Mouse (Mus musculus) megakaryocyte, embryonic 14.5 days (primary cell): ENCODE measurements at regions not wholly inside any gene's neighbourhood (a gene's known extent, or its start where the extent isn't known, plus 50 kb on each side); places are given as distances from the start of the nearest gene placed in this dataset.
"Not testable (repeated sequence)": the region's sequence is repeated elsewhere in the genome, so short reads cannot be mapped to it uniquely, and the experiment has no call there.

Source experiments
- H3K27me3 ChIP-seq: replicated peaks from 2 replicates; pipeline ENCODE3; 2012; ENCODE audit warnings: inconsistent platforms
- H3K36me3 ChIP-seq: replicated peaks from 2 replicates; pipeline ENCODE3; 2012; ENCODE audit warnings: low read length, inconsistent platforms, mixed read lengths
- H3K4me1 ChIP-seq: 2 replicates; pipeline ENCODE4 v1.6.1; 2012; ENCODE audit warnings: inconsistent platforms
- H3K4me3 ChIP-seq: replicated peaks from 2 replicates; pipeline ENCODE3; 2012; ENCODE audit warnings: moderate library complexity, mild to moderate bottlenecking, inconsistent platforms
- H3K9me3 ChIP-seq: 2 replicates; pipeline ENCODE4 v1.6.1; 2012; ENCODE audit warnings: inconsistent platforms
- FLI1 ChIP-seq: IDR thresholded peaks from 2 replicates; pipeline ENCODE4 v1.6.1; 2012; ENCODE audit warnings: low read length, inconsistent platforms, mixed read lengths
- GATA1 ChIP-seq: IDR thresholded peaks from 3 replicates; pipeline ENCODE4 v1.6.1; 2012; ENCODE audit warnings: mixed read lengths, low read length, inconsistent platforms, borderline replicate concordance

DNA sequence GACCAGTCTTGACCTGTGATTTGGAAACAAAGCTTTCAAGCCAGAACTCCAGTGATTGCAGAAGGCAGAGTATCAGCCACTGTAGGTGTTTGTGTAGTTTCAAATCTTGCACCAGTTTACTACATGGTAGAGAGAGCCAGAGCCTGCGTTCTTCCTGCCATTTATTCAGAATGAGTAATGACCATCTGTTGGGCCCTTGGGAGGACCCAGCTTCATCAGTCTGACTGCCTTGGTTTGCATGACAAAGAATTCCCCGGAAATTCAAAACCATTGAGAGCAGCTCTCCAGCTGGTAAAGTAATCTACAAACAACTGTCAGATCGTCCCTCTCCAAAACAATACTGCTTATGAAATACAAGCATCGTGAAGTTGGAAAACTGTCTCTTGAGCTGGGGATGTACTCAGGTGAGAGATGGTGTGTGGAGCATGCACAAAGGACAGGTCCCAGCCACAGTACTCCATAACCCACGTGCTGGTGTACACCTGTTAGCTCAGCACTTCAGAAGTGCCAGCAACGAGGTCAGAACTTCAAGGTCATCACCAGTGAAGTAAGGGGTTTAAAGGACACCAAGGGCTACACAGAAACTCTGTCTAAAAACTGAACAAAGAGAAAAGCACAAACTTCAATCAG lies 128.2 kb downstream of the Akr1d1 start:
- TF ChIP-seq FLI1 (no peak), GATA1 (no peak)
- Histone ChIP-seq H3K4me3 (no peak overlapping the region), H3K4me1 (peaks cover 7% of the 10 kb centered on the region; the same call in 1 of the 2 replicates), H3K27me3 (peaks cover 3% of the 10 kb centered on the region), H3K36me3 (no peaks in the 10 kb centered on the region), H3K9me3 (no peaks in the 10 kb centered on the region)

DNA sequence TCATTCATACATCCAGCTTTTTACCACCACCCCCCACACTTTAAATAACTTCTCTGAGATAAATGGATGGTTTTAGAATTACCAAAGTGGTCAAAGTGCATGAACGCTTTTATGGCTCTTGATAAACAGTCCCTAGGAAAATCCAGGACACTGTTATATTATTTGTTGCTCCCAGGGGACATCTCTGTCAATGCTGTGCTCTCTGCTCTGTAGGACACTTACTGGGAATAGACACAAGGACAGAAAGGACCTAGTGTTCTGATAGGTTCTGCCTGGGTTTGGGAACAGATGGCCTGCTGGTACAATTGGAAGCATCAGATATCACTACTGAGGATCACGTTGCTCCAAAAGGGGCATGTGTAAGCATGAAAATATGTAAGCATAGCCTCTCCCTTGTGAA lies 132.8 kb downstream of the Akr1d1 start:
- Histone ChIP-seq H3K36me3 (no peaks in the 10 kb centered on the region), H3K9me3 (0 out of 2 replicates have a peak, but pooled peaks cover 2% of the 10 kb centered on the region), H3K4me1 (peaks cover 12% of the 10 kb centered on the region; the same call in 1 of the 2 replicates), H3K4me3 (no peak overlapping the region), H3K27me3 (peaks cover 3% of the 10 kb centered on the region)
- TF ChIP-seq FLI1 (no peak), GATA1 (no peak)

DNA sequence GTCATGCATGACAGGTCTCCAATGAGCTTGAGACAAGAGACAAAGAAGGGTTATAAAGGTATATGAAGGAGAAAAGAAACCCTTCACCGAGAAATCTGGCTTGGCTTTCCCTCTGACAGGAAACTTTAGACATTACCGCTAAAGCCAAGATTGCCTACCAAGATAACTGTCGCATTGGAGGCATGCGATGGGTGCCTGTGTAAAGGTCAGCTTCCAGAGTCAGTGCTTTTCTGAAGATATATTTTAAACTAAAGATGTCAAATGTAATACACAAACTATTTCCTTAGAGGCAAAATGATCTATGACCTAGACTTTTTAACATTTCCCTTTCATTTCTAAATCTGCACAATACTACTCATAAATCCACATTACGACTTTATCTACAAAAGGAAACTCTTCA lies 135.6 kb downstream of the Akr1d1 start:
- H3K36me3 ChIP-seq, result no peaks in the 10 kb centered on the region
- TF ChIP-seq FLI1, result no peak
- TF ChIP-seq GATA1, result no peak; the same call in 2 of the 3 replicates

DNA sequence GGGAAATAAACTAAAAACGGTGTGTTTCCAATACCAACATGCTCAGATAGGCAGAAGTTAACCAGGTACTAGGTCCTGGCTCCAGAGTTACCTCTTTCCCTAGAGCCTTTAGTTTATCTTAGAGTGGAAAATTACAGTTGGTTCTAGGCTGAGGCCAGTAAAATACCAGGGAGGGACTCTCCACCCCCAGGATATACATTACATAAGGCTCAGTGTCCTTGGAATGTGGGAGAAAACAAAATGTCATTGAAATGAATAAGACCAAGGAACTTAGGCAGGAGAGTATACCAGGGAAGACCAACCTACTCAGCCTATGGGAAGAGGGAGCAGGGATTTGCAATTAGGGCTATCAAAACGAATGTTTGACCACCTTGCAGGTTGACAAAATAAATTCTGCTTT lies 139.4 kb downstream of the Akr1d1 start:
- no peak for TF ChIP-seq GATA1
- TF ChIP-seq FLI1, result no peak
- Histone ChIP-seq H3K36me3 (peaks cover 3% of the 10 kb centered on the region), H3K4me3 (no peak overlapping the region), H3K27me3 (no peaks in the 10 kb centered on the region), H3K4me1 (peaks cover 18% of the 10 kb centered on the region; the same call in 1 of the 2 replicates), H3K9me3 (peaks cover 23% of the 10 kb centered on the region)

More for the DNA sequence above, 135.6 kb downstream of the Akr1d1 start:
- Histone ChIP-seq H3K4me3 (no peak overlapping the region), H3K9me3 (0 out of 2 replicates have a peak, but pooled peaks cover 2% of the 10 kb centered on the region), H3K4me1 (peaks cover 21% of the 10 kb centered on the region; the same call in 1 of the 2 replicates), H3K27me3 (peaks cover 2% of the 10 kb centered on the region)

DNA sequence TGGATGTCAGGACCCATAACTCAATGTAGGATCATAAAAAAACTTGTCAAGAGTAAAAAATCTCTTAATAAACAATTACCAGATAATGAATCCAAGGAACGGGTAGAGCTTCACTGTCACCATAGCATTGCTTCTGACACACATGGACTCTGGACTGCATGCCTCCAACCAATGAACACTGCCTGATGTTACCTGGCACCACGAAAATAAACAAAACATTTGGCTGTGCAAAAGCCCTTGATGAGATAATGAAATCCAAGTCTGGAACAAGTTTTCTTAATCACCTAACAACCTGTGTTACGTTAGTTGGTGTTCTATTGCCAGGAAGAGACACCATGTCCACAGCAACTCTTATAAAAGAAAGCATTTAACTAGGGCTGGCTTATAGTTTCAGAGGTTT lies 140.7 kb downstream of the Akr1d1 start:
- TF ChIP-seq GATA1, result no peak
- TF ChIP-seq FLI1, result no peak
- no peaks in the 10 kb centered on the region for H3K27me3 ChIP-seq
- peaks cover 3% of the 10 kb centered on the region for H3K36me3 ChIP-seq
- peaks cover 18% of the 10 kb centered on the region; the same call in 1 of the 2 replicates for H3K4me1 ChIP-seq
- peaks cover 23% of the 10 kb centered on the region for H3K9me3 ChIP-seq
- H3K4me3 ChIP-seq, result no peak overlapping the region

DNA sequence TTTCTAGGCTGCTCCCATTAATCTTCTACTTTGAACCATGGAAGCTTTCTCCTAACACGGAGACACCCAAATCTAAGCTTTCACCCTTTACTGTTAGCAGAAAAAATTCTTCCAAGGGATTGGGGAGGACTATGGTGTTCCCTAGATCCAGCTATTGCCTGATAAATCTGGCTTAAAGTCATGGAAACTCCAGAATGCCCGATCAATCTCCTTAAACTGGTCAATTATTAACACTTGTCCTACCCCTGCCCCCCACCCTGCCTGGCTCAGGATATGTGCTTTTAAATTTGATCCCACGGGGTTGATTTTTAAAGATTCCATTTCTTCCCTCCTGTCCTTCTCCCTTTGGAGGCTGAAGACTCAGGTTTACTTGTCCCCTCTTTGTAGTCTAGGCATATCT lies 149.9 kb downstream of the Akr1d1 start:
- H3K9me3 ChIP-seq, result peaks cover 28% of the 10 kb centered on the region
- TF ChIP-seq FLI1, result no peak
- TF ChIP-seq GATA1, result no peak
- H3K4me3 ChIP-seq, result no peak overlapping the region
- peaks cover 8% of the 10 kb centered on the region for H3K27me3 ChIP-seq
- no peaks in the 10 kb centered on the region for H3K4me1 ChIP-seq
- no peaks in the 10 kb centered on the region for H3K36me3 ChIP-seq

DNA sequence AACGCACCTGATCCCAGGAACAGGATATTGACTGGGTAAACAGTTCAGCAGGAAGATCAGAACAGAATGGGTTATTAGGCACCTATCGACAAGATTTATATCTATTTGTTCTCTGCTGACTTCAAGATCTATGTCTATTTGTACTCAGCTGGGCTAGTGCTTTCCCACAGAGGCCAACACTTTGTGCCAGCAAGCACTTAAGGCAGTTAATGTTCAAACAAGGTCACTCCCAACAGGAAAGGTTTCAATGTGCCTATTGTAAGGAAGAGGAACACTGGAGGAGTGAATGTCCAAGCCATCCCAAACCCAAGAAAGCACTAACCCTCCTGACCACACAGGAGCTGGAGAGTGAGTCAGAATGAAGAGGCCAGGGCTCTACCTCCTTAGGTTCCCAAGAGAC lies 151.4 kb downstream of the Akr1d1 start:
- peaks cover 32% of the 10 kb centered on the region for H3K9me3 ChIP-seq
- not testable (repeated sequence) for H3K4me1 ChIP-seq, H3K36me3 ChIP-seq, H3K4me3 ChIP-seq, H3K27me3 ChIP-seq

DNA sequence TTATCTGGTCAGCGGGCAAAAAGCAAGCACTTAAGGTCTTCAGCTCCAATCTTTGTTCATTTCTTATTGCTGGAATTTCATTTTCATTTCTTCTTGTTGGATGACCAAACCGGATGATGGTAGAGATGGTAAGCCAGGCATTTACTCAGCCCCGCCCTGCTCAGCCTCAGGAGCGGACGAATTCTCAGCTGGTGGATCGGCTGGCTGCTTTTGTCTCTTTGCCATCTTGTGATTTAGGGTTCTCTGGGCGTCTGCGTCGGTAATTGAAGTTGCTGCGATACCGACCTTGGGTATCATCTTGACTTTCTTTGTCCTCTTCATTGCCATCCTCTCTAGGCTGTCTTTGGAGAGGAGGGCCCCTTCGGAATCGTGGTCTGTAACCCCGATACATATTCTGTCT lies 156.1 kb downstream of the Akr1d1 start:
- H3K9me3 ChIP-seq, result peaks cover 43% of the 10 kb centered on the region
- H3K27me3 ChIP-seq, result no peaks in the 10 kb centered on the region
- H3K36me3 ChIP-seq, result no peaks in the 10 kb centered on the region
- no peak overlapping the region for H3K4me3 ChIP-seq
- TF ChIP-seq GATA1 (no peak), FLI1 (no peak)
- no peaks in the 10 kb centered on the region for H3K4me1 ChIP-seq

DNA sequence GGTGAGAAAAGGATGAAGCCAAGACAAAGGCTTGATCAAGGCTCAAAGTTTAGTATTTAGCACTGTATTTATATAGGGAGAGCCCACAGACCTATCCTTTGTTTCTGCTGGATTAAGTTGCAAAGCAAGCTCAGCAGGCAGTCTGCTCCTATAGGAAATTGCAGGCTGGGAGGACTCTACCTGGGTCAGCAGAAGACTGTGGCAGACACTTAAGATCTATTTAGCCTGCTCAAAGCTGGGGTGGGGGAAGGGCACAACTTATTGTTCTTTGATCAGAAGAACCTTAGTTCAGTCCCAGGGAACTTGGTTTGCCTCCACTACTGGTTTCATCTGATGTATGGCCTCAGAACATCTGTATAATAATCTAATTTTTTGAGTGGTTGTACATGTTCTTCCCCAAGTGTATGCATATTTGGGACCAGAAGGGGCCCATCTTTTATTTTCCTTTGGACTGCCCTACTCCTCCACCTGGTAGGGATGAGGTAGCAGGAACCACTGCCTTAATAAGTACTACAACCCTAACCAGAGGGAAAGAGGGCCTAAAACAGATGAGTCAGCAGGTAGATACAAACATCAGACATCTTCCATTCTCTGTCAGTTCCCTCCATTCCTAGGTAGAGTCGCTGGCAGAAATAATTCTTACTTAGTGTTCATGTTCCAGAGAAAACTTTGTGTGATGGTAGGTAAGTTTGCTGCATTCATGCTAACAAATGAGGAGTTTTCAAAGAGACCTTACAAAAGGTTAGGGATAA lies 159.1 kb downstream of the Akr1d1 start:
- Histone ChIP-seq H3K4me3 (no peak overlapping the region), H3K9me3 (peaks cover 17% of the 10 kb centered on the region), H3K36me3 (no peaks in the 10 kb centered on the region), H3K27me3 (no peaks in the 10 kb centered on the region), H3K4me1 (no peaks in the 10 kb centered on the region)
- no peak for TF ChIP-seq FLI1
- no peak for TF ChIP-seq GATA1

DNA sequence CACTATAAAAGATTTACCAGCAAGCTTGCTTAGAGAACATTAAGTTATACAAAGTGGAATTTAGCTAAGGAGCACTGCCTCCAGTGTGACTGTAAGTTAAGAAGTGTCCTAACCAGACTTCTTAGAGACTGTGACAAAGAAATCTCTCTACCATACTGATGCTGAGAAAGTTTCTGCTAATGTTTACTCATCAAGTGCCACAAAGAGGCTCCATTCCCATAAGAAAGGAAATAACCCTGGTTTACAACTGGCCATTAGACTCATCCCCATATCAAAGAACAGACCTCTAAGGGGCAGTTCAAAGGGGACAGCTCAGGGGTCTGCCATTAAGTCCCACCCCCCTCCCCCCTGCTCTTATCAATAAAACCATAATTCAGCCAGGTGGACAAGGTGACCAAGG lies 159.7 kb downstream of the Akr1d1 start:
- H3K4me1 ChIP-seq, result no peaks in the 10 kb centered on the region
- peaks cover 17% of the 10 kb centered on the region for H3K9me3 ChIP-seq
- H3K4me3 ChIP-seq, result no peak overlapping the region
- H3K27me3 ChIP-seq, result no peaks in the 10 kb centered on the region
- TF ChIP-seq GATA1 (no peak), FLI1 (no peak)
- H3K36me3 ChIP-seq, result no peaks in the 10 kb centered on the region
